Mouse (Mus musculus) forebrain, postnatal 0 days (tissue): Measurements from ENCODE around the gene Gm49368. TPM values are rescaled to one million over a fixed set of nuclear protein-coding genes. Genes with fewer than 3 reads are reported as not detected.

Experiments used
- ATAC-seq: fragments of 200-750 bp; cut with Nextera tagmentation; 2 replicates; pipeline ENCODE4 v1.8.0; 2017; ENCODE audit warnings: mild to moderate bottlenecking, moderate library complexity
- DNase-seq: peaks from one replicate; pipeline ENCODE4 v3.0.0-alpha.2; 2015
- H3K27ac ChIP-seq: fragments of 300-500 bp; sonication (generic); 2 replicates; pipeline ENCODE4 v1.5.1; 2014; ENCODE audit warnings: low read depth, mild to moderate bottlenecking, antibody characterized with exemption, low read length, moderate library complexity, mixed read lengths
- H3K27me3 ChIP-seq: fragments of 300-500 bp; sonication (generic); 2 replicates; pipeline ENCODE4 v1.6.1; 2014; ENCODE audit warnings: mild to moderate bottlenecking, low read length, mixed read lengths; ENCODE audit not compliant: insufficient read depth
- H3K36me3 ChIP-seq: fragments of 300-500 bp; sonication (generic); 2 replicates; pipeline ENCODE4 v1.6.1; 2014; ENCODE audit warnings: mild to moderate bottlenecking, moderate library complexity; ENCODE audit not compliant: insufficient read depth
- H3K4me1 ChIP-seq: fragments of 300-500 bp; sonication (generic); 2 replicates; pipeline ENCODE4 v1.6.1; 2014; ENCODE audit warnings: antibody characterized with exemption; ENCODE audit not compliant: insufficient read depth
- H3K4me2 ChIP-seq: fragments of 300-500 bp; sonication (generic); 2 replicates; pipeline ENCODE4 v1.6.1; 2014; ENCODE audit warnings: low read depth, mild to moderate bottlenecking, moderate library complexity
- H3K4me3 ChIP-seq: fragments of 300-500 bp; sonication (generic); 2 replicates; pipeline ENCODE4 v1.5.1; 2014; ENCODE audit warnings: low read depth, low read length, mixed read lengths
- H3K9ac ChIP-seq: fragments of 300-500 bp; sonication (generic); 2 replicates; pipeline ENCODE4 v1.6.1; 2014; ENCODE audit warnings: mild to moderate bottlenecking
- H3K9me3 ChIP-seq: fragments of 300-500 bp; sonication (generic); 2 replicates; pipeline ENCODE4 v1.6.1; 2016; ENCODE audit warnings: low read length
- CTCF ChIP-seq: sonication (generic); IDR thresholded peaks from 2 replicates; pipeline ENCODE4 v1.5.1; 2016; ENCODE audit warnings: antibody characterized with exemption, control low read depth, low read depth
- WGBS: fragments of 180-500 bp; shearing (Covaris S2); extraction: QIAGEN DNeasy Blood & Tissue Kit; methylation state at CpG from one replicate; pipeline ENCODE4 v1.1.7; 2014; 5-methylcytosine and 5-hydroxymethylcytosine counted together
- polyA plus RNA-seq: library from polyadenylated mRNA; unstranded; fragments of >200 nt; fragmentation: Nextera tagmentation; extraction: Ambion mirVana; gene quantifications from 2 replicates; pipeline ENCODE4 v1.2.1, GENCODE M21; 2015
- total RNA-seq: library from RNA; depleted of rRNA; stranded (reverse); fragments of >200 nt; gene quantifications from 2 replicates; pipeline ENCODE4 v1.2.3, GENCODE M21; 2014

The Gm49368 gene
- total and polyA plus RNA-seq, 2 experiments from 2014 or later, result not detected

GRCm38 (mm10) chr7:128057860-128058259 is 4.6 kb upstream of the Gm49368 start:
- no peaks in the 10 kb centered on the region for H3K27me3 ChIP-seq
- ATAC-seq (no peak), DNase-seq (no peak)
- H3K4me1 ChIP-seq, result no peaks in the 10 kb centered on the region
- no peak overlapping the region for H3K9ac ChIP-seq
- H3K4me2 ChIP-seq, result no peak overlapping the region
- no peak overlapping the region for H3K27ac ChIP-seq
- no peak for TF ChIP-seq CTCF
- no peaks in the 10 kb centered on the region for H3K9me3 ChIP-seq
- 88% methylated on average over 8 of the region's 8 CpGs for WGBS
- no peak overlapping the region for H3K4me3 ChIP-seq
- H3K36me3 ChIP-seq, result no peaks in the 10 kb centered on the region

- H3K36me3 ChIP-seq, result no peaks in the 10 kb centered on the region
- no peak for TF ChIP-seq CTCF
- H3K27me3 ChIP-seq, result no peaks in the 10 kb centered on the region
- H3K4me1 ChIP-seq, result no peaks in the 10 kb centered on the region
- ATAC-seq (no peak), DNase-seq (no peak)
- no peak overlapping the region for H3K4me2 ChIP-seq
- no peak overlapping the region for H3K9ac ChIP-seq
- H3K4me3 ChIP-seq, result no peak overlapping the region
- WGBS, result 79% methylated on average over 7 of the region's 7 CpGs
- H3K27ac ChIP-seq, result no peak overlapping the region
- H3K9me3 ChIP-seq, result no peaks in the 10 kb centered on the region
Observed at GRCm38 (mm10) chr7:128058576-128058975, 3.9 kb upstream of the Gm49368 start.

GRCm38 (mm10) chr7:128059091-128059490 is 3.4 kb upstream of the Gm49368 start:
- ATAC-seq, result no peak
- H3K4me3 ChIP-seq, result no peak overlapping the region
- DNase-seq, result no peak
- H3K4me2 ChIP-seq, result no peak overlapping the region
- H3K27ac ChIP-seq, result no peak overlapping the region
- no peaks in the 10 kb centered on the region for H3K9me3 ChIP-seq
- TF ChIP-seq CTCF, result no peak
- H3K9ac ChIP-seq, result no peak overlapping the region
- 82% methylated on average over 4 of the region's 4 CpGs for WGBS
- no peaks in the 10 kb centered on the region for H3K36me3 ChIP-seq
- no peaks in the 10 kb centered on the region for H3K27me3 ChIP-seq
- no peaks in the 10 kb centered on the region for H3K4me1 ChIP-seq

- no peak overlapping the region for H3K9ac ChIP-seq
- no peak for ATAC-seq
- no peak for DNase-seq
- H3K9me3 ChIP-seq, result no peaks in the 10 kb centered on the region; the same call in 1 of the 2 replicates
- no peak for TF ChIP-seq CTCF
- H3K4me2 ChIP-seq, result no peak overlapping the region
- H3K4me1 ChIP-seq, result no peaks in the 10 kb centered on the region
- WGBS, result 83% methylated on average over 6 of the region's 6 CpGs
- H3K27me3 ChIP-seq, result no peaks in the 10 kb centered on the region
- no peak overlapping the region for H3K4me3 ChIP-seq
- H3K27ac ChIP-seq, result no peak overlapping the region
- H3K36me3 ChIP-seq, result no peaks in the 10 kb centered on the region
Observed at GRCm38 (mm10) chr7:128063211-128063781, 813 bp downstream of the Gm49368 start.

- Histone ChIP-seq H3K4me2 (no peak overlapping the region), H3K27me3 (no peaks in the 10 kb centered on the region), H3K4me3 (no peak overlapping the region), H3K36me3 (no peaks in the 10 kb centered on the region), H3K4me1 (no peaks in the 10 kb centered on the region), H3K27ac (no peak overlapping the region), H3K9me3 (no peaks in the 10 kb centered on the region; the same call in 1 of the 2 replicates), H3K9ac (no peak overlapping the region)
- DNase-seq, result no peak
- WGBS, result 85% methylated on average over 5 of the region's 5 CpGs
- no peak for TF ChIP-seq CTCF
- no peak for ATAC-seq
Observed at GRCm38 (mm10) chr7:128065547-128065946, 3.1 kb downstream of the Gm49368 start.

GRCm38 (mm10) chr7:128067847-128068246 is 5.4 kb downstream of the Gm49368 start:
- ATAC-seq, result no peak
- TF ChIP-seq CTCF, result no peak
- DNase-seq, result no peak
- 56% methylated on average over 3 of the region's 3 CpGs for WGBS
- no peak overlapping the region for H3K4me2 ChIP-seq
- H3K4me3 ChIP-seq, result no peak overlapping the region
- no peaks in the 10 kb centered on the region for H3K36me3 ChIP-seq
- H3K9ac ChIP-seq, result no peak overlapping the region
- H3K27ac ChIP-seq, result no peak overlapping the region
- no peaks in the 10 kb centered on the region for H3K4me1 ChIP-seq
- H3K9me3 ChIP-seq, result no peaks in the 10 kb centered on the region; the same call in 1 of the 2 replicates
- no peaks in the 10 kb centered on the region for H3K27me3 ChIP-seq

GRCm38 (mm10) chr7:128069844-128070243 is 7.4 kb downstream of the Gm49368 start:
- TF ChIP-seq CTCF, result no peak

More at GRCm38 (mm10) chr7:128069844-128070243, 7.4 kb downstream of the Gm49368 start:
- no peak overlapping the region for H3K4me3 ChIP-seq
- no peaks in the 10 kb centered on the region for H3K36me3 ChIP-seq
- no peak overlapping the region for H3K27ac ChIP-seq
- no peak for DNase-seq
- no peak overlapping the region for H3K4me2 ChIP-seq
- H3K4me1 ChIP-seq, result no peaks in the 10 kb centered on the region
- H3K27me3 ChIP-seq, result no peaks in the 10 kb centered on the region
- H3K9ac ChIP-seq, result no peak overlapping the region
- WGBS, result 79% methylated on average over 2 of the region's 2 CpGs
- H3K9me3 ChIP-seq, result no peaks in the 10 kb centered on the region; the same call in 1 of the 2 replicates
- no peak for ATAC-seq
